Mouse (Mus musculus) erythroblast, adult 5-6 weeks (primary cell): ENCODE data around the gene Rapsn. TPM values are rescaled to one million over a fixed set of nuclear protein-coding genes. Genes with fewer than 3 reads are reported as not detected.
"Not testable (repeated sequence)": the region's sequence is repeated elsewhere in the genome, so short reads cannot be mapped to it uniquely, and the experiment has no call there.

Source experiments
- ATAC-seq: replicated peaks from 2 replicates; pipeline ENCODE4 v1.8.0; 2016; ENCODE audit warnings: moderate number of reproducible peaks, mild to moderate bottlenecking, moderate TSS enrichment, inconsistent platforms; ENCODE audit not compliant: poor library complexity, low FRiP score, severe bottlenecking
- total RNA-seq, 2 experiments: library from RNA; stranded (forward) in 1 of 2; stranded (reverse) in 1 of 2; fragments of 150-400 nt in 1 of 2; fragments of 200-764, 138-1000 nt in 1 of 2; gene quantifications; 2 replicates each; pipeline versions ENCODE4 v1.2.3 to v1.2.4; 2015 to 2017; ENCODE audit warnings: low replicate concordance in 2 of 2

Gene Rapsn
- total RNA-seq (2015; ENCODE audit: low replicate concordance) (not detected in 2 replicates), total RNA-seq (2017; ENCODE audit: low replicate concordance) (not detected in 2 replicates)

DNA sequence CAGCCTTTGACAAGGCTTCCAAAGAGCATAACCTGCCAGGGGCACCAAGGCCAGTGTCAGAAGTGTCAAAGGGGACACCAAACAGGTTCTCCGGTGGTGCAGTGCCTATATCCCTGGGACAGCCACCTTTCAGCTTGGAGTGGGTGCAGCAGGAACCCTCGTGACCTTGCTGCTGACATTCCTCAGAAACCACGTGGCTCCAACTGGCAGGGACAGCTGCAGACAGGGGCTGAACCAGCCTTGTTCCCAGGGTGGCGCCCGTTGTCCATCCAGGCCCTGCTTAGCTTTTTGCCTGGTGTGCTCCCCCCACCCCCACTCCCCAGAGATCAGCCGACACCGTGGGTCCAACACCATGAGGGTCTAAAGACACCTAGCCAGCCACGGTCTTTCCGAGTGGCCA, at the start of gene Rapsn:
Gene Rapsn (plus strand): TSS at position 236 of the 400 bp plus-strand sequence.
- ATAC-seq: no peak

DNA sequence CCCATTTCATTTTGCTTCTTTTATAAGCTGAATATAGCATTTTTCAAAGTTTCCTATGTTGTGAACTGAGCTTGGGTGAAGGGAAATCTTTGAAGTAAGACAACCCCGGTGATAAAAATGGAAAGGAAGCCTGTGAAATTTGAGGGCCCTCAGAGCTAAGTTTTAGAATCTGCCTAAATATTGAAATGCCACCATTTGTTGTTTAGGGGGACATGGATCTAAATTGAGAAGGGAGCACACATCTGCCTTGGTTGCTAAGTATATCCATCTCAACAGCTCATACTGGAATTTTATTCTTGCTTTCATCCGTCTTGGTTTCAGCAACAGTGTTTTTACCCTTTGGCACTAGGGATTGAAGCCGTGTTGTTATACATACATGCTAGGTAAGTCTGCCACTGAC, 49.4 kb upstream of the Rapsn start:
- no peak for ATAC-seq

DNA sequence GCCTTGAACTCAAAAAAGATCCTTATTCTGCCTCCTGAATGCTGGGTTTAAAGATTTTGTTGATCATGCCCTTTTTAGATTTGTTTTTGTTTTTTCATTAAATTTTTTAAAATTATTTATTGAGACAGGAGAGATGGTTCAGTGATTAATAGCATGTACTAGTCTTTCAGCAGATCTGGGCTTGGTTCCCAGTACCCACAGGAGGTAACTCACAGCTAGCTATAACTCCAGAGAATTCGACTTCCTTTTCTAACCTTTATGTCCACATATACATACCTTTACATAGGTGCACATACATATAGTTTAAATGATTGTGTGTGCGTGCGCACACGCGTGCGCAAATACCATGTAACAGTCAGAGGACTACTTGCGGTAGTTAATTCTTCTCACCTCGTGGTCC, 26.9 kb upstream of the Rapsn start:
- ATAC-seq: no peak

DNA sequence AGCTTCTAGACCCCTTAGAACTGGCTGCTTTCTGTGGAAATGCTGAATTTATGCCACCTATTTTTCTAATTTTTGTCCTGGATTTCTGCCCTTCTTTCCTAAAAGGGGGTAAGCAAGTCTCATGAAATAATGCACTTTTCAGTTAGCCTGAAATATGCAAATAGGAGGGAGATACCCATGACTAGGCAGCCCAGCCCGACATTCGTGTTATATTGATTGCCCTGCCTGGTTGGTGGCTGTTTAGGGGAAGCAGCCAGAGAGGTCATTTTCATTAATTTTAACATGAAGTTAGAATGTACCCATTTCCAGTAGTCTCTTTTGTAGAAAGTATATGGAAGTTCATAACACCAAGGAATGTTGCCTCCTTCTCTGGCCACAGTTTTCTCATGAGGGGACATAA, 21.5 kb upstream of the Rapsn start:
- ATAC-seq: no peak

DNA sequence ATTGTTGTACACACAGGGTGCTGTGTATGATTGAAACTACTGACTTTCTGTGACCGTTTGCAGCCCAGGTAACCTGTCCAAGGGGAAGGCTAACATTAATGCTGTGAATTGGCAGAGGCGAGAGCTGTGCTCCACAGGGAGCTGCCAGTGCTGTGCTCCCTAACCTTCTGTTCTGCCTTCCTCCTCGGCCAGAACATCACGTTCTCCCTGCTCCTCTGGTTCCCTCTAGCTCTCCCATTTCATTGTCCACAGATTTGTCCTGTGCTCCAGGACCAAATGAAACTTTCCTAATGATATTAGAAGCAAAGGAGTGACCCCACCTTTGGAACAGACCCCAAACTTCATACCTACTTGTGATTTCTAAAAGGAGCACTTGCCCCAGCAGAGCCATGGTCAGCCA, 20.0 kb upstream of the Rapsn start:
- no peak for ATAC-seq

DNA sequence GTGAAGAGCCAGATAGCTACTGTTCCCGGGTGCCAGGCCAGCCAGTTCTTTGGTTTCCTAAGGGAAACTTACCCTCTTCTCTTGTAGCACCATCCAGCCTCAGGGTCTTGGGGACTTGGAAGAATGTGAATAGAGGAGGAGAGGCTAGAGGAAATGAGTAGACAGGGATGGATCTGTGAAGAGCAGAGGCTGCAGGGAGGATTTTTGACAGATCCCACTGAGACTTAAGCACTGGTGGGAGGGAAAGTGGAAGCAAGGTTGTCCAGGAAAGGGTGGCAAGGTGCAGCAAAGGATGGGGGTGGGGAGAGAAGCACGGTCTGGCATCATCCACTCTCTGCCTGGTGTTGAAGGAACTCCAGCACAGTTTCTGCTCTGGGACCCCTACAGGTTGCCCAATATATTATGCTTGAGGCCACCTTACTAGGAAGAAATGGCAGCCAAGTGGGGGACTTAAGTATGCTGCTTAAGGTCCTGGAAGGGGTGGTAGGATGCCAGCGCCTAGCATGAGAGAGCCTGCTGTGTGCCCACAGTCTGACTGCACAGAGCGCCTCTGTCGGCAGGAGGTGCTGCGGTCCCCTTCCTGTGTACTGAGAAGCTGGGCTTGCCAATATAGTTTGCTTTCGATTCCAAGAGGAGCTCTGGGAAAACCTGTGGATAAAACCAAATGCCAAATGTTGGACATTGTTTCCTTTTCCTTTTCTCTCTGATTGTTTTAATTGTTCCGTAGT, 17.2 kb upstream of the Rapsn start:
- no peak for ATAC-seq

DNA sequence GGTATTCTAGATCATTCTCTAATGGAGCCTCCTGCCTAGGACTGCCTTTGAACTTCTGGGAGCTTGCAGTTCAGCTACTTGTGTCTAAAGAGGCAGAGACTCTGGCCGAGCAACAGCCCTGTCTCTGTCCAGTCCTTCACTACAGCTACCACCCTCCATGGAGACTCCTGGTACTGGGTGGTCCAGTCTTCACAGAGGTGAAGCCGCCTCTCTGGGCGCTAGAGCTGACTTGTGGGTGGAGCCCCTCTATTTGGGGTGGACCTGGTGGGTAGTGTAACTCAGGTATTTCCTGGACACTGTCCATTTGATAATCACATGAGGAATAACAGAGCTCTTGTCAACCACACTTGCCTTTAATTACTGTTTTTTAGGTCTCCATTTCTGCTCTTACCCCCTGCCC, 15.5 kb upstream of the Rapsn start:
- no peak for ATAC-seq

DNA sequence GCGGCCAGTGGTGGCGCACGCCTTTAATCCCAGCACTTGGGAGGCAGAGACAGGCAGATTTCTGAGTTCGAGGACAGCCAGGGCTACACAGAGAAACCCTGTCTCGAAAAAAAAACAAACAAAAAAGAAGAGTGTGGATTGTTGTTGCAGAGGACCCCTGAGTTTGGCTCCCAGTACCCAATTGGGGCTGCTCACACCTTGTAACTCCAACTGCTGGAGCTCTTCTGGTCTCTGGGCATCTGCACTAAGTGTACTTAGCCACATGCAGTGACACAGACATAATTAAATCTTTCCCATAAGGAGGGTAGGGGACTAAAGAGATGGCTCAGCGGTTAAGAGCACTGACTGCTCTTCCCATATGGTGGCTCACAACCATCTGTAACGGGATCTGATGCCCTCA, 13.2 kb upstream of the Rapsn start:
- ATAC-seq: not testable (repeated sequence)

DNA sequence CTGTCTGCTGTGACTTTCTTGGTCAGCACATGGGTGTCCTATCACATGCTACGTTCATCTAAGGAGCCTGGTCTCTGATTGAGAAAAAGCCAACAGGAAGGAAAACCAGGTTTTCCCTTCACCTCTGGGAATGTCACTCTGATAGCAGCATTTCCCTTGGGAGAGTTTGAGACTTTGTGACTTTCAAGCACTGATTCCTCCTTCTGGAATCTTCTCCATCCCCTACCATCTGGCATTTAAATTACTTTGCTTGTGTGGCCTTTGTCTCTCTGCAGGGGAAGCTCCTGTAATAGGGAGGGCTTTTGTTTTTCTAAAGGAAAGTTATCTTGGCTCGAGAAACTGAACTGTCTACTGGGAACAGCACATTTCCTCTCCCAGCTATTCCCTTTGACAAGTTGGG, 12.3 kb upstream of the Rapsn start:
- ATAC-seq: no peak

DNA sequence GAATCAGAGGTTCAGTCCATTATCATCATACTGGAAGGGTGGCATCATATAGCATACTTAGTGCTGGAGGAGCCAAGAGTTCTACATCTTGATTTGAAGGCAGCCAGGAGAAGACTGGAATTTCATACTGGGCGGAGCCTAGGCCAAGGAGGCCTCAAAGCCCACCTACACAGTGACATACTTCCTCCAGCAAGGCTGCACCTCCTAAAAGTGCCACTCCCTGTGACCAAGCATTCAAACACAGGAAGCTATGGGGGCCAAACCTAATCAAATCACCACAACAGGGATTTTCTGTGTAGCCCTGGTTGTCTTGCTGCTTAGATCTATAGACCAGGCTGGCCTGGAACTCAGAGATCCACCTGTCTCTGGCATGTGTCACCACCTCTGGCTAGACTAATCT, 11.5 kb upstream of the Rapsn start:
- no peak for ATAC-seq

DNA sequence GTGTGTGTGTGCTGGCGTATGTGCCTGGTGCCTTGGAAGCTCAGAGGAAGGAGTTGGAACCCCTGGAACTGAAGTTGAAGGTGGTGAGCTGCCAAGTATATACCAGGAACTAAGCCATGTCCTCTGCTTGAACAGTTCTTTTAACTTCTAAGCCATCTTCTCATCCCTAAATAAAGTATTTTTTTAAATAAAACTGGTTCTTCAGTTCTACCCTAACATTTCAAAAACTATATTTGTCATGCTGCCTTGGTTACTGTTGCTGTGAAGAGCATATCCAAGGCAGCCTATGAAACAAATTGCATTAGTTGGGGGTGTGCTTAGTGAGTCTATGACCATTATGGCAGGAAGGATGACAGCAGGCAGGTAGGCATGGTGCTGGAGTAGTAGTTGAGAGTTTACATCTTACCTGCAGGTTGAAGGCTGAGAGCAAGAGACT, 10.3 kb upstream of the Rapsn start:
- no peak for ATAC-seq

DNA sequence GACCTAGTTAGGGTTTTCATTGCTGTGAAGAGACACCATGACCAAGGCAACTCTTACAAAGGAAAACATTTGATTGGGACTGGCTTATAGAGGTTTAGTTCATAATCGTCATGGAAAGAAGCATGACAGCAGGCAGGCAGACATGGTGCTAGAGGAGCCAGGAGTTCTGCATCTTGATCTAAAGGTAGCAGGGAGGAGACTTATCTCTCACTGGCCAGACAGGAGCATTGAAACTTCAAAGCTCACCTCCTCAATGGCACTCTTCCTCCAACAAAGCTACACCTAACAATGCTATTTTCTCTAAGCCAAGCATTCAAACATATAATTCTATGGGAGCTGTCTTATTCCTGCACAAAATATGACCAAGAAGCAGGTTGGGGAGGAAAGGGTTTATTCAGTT, 8.9 kb upstream of the Rapsn start:
- ATAC-seq: peak; percentile 76

DNA sequence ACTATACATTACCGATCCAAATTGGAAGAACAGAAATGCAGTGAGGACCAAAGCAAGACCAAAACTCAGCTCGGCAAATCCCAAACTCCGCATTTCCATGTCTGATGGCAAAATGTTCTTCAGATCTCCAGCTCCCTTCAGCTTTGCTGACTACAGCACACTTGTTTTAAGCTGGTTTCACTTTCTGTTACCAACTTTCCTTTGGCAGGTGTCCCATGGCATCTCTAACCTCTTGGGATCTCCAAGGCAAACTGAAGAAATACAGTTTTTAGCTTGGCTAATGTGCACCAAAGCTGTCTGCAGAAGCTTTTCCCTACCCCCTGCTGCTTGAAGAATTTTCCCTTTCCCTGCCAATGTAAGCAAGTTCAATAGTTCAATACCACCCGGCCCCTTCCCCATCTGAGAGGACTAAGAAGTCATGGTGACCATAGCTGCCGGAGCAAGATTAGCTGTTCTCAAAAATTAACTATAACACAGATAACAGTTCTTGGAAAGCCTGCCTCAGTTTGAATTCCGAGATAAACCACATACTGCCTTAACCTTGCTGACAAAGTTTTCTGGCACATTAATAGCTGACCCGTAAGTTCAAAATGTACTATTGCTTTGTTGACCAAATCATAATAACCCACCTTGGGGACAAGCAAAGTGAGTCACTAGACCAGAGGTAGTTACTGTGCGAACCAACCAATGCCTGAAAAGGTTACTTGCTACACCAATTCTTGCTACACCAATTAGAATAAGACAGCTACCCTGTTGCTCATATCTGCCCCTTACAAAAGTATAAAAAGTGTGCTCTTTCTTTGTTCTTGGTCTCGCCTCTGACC, 7.8 kb upstream of the Rapsn start:
- ATAC-seq: peak; percentile 42; the same call in 1 of the 2 replicates

DNA sequence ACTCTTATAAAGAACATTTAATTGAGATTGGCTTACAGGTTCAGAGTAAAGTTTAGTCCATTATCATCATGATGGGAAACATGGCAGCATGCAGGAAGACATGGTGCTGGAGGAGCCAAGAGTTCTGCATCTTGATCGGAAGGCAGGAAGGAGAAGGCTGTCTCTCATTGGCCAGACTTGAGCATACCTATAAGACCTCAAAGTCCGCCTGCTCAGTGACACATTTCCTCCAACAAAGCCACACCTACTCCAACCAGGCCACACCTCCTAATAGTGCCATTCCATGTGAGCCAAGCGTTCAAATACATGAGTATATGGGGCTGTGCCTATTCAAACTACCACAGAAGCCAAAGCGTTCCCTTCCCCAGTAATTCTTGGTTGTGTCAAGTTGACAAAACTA, 4.2 kb upstream of the Rapsn start:
- ATAC-seq: no peak

DNA sequence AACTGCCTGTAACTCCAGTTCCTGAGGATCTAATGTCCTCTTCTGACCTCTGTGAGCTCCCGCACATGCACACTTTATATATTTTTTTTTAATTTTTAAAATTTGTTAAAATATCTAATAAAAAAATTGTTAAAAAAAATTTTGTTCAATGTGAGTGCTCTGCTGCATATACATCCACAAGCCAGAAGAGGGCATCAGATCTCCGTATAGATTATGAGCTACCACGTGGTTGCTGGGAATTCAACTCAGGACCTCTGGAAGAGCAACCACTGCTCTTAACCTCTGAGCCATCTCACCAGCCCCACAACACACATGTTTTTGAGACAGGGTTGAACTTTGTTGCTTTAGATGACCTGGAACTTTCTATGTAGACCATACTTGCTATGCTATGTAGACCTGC, 2.4 kb upstream of the Rapsn start:
- no peak for ATAC-seq

DNA sequence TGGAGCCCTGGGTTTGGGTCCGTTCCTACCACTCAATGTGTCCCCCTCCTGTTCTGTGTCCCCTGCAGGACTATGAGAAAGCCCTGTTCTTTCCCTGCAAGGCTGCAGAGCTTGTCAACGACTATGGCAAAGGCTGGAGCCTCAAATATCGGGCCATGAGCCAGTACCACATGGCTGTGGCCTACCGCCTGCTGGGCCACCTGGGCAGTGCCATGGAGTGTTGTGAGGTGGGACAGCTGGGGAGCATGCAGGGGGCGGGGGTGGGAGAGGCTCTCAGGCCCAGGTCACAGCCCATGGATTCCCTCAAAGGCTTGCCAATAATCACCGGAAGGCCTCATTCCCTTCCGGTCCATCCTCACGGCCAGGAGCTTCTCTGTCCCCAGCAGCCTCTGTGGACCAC, 6.4 kb downstream of the Rapsn start:
- no peak for ATAC-seq

DNA sequence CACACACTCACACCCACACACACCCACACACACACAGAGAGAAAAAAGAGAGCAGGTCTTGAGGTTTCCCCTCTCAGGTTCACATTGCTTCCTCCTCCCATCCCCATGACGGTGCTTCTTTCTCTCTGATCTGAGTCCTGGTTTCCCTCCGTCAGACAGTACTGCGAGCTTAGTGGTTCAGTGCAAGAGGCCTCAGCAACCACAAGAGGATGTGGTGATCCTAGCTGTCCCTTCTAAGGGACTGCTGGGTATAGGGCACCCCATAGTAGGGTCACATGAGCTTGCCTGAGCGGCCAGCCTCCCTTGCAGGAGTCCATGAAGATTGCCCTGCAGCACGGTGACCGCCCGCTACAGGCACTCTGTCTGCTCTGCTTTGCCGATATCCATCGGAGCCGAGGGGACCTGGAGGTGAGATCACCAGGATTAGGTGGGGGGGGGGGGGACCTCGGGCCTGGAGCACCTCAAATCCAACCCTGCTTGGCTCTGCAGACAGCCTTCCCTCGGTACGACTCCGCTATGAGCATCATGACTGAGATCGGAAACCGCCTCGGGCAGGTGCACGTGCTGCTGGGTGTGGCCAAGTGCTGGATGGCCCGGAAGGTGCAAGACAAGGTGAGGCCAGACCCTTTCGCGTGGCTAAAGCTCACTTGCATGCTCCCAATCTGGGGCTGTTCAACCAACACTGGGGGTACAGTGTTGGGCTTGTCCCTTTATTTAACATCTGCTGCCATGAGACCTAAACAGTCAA, 7.4 kb downstream of the Rapsn start:
- ATAC-seq: no peak

DNA sequence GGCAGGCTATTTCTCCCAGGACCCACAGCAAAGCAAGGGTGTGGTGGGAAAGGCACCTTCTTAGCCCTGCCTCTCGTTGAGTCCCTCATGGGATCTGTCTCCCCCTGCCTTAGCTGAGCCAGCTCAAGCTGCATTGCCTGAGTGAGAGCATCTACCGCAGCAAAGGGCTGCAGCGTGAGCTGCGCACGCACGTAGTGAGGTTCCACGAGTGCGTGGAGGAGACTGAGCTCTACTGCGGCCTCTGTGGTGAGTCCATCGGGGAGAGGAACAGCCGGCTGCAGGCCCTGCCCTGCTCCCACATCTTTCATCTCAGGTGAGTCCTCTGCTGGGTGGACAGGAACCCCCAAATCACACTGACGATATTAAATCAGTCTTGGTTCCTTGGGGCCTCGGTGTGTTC, 9.3 kb downstream of the Rapsn start:
- no peak for ATAC-seq

DNA sequence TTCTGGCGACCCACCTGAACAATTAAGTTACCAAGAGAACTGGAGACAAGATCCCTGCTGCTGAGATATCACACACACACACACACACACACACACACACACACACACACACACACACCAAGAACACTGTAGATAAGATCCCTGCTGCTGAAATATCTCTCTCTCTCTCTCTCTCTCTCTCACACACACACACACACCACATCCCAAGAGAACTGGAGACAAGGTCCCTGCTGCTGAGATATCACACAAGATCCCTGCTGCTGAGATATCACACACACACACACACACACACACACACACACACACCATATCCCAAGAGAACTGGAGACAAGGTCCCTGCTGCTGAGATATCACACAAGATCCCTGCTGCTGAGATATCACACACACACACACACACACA, 10.4 kb downstream of the Rapsn start:
- ATAC-seq: not testable (repeated sequence)

DNA sequence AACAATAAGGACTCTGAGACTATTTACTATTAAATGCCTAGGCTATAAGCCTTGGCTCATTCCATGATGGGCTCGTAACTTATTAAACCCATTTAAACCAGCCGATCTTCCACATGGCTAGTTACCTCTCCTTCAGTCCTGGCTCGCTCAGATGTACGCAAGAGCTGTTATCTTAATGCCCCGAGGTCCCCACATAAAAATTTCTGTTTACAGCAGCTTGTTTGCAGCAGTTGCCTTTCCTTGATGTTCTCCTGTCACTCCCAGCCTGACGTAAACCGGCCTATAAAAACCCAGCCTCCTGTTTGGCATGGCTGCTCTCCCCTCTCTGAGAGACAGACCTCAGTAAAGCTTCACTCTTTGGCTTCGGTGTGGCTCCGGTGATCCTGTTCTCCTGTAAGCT, 11.9 kb downstream of the Rapsn start:
- ATAC-seq: no peak

DNA sequence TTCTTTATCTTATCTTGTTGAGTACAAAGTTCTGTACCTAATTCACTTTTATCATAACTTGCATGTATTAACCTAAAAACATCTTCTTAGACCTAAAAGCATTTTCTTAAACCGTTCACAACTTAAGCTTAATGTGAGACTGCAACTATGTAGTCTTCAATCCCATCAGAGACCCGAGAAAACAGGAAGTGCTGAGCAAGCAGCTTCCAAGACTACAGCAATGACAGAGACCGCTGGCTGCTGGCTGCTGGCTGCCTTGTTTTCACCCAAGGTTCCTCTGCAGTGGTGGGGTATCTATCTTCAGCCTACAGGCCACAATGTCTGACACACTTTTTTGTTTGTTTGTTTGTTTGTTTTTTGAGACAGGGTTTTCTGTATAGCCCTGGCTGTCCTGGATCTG, 16.5 kb downstream of the Rapsn start:
- no peak for ATAC-seq
